Mouse (Mus musculus): ENCODE measurements around the gene Myo3b.

DNA sequence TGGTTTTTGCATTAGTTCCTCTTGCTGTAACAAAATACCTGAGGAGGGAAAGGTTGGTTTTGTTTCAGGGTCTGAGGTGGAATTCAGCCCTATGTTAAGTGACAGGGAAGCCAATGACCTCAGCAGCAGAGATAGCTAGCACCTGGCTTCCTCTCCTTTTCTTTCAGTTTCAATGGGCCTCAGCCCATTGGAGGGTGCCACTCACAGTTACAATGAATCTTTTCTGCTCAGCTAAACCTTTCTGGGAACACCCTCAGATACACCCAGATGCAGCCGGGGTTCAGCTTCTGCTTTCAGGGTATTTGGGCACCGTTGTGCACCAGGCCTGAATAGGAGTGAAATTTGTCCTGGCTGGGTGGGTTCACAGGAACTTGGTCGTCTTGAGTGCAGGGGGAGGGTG is 53.7 kb downstream of the Myo3b start:
- TF ChIP-seq CTCF (IDR thresholded peaks at IDR 0.05; ENCODE audit: low read depth, low read length) (no peak), POLR2A (IDR thresholded peaks at IDR 0.05; ENCODE audit: extremely low read depth, insufficient read depth, low read length) (no peak)

Data from liver, adult 2 months (tissue).